Mouse (Mus musculus): ENCODE data around the gene Unc13c.

- TF ChIP-seq POLR2A (IDR thresholded peaks at IDR 0.05; ENCODE audit: insufficient read depth, low read length) (no peak), CTCF (IDR thresholded peaks at IDR 0.05; ENCODE audit: low read depth, low read length) (no peak), EP300 (IDR thresholded peaks at IDR 0.05; ENCODE audit: insufficient read depth, low read depth, low read length) (no peak)
Observed at GRCm38 (mm10) chr9:73565558-73565957, 403.2 kb downstream of the Unc13c start.

All from ES-Bruce4 (cell line).